Mouse (Mus musculus): Measurements from ENCODE around the gene Camkk2.

The Camkk2 gene

GRCm38 (mm10) chr5:122779277-122779834 is at the start of gene Camkk2:
Gene Camkk2, minus strand, starts transcription at chr5:122779409.
- peak; percentile 92 to 96 for DNase-seq (ENCODE audit: low read depth in 1 of 2, low spot score in 2 of 2)

GRCm38 (mm10) chr5:122825099-122825498 is 45.9 kb upstream of the Camkk2 start:
- no peak for DNase-seq (ENCODE audit: low read depth in 1 of 2, low spot score in 2 of 2)

- DNase-seq (ENCODE audit: low read depth in 1 of 2, low spot score in 2 of 2): no peak
These were observed 45.2 kb upstream of the Camkk2 start for GRCm38 (mm10) chr5:122824450-122824849.

- DNase-seq (ENCODE audit: low read depth in 1 of 2, low spot score in 2 of 2): no peak
These were observed 44.8 kb upstream of the Camkk2 start for GRCm38 (mm10) chr5:122823976-122824375.

GRCm38 (mm10) chr5:122822441-122822840 is 43.2 kb upstream of the Camkk2 start:
- DNase-seq (ENCODE audit: low read depth in 1 of 2, low spot score in 2 of 2): no peak

- DNase-seq (ENCODE audit: low read depth in 1 of 2, low spot score in 2 of 2): no peak
These were observed 42.3 kb upstream of the Camkk2 start for GRCm38 (mm10) chr5:122821524-122821885.

GRCm38 (mm10) chr5:122820777-122821523 is 41.7 kb upstream of the Camkk2 start, which contains the start of gene Anapc5:
Gene Anapc5, minus strand, starts transcription at chr5:122821339.
- DNase-seq (ENCODE audit: low read depth in 1 of 2, low spot score in 2 of 2): peak; percentile 85 to 86

GRCm38 (mm10) chr5:122812699-122813098 is 33.5 kb upstream of the Camkk2 start:
- DNase-seq (ENCODE audit: low read depth in 1 of 2, low spot score in 2 of 2): no peak

- peak in 1 of 2 experiments; percentile 61 for DNase-seq (ENCODE audit: low read depth in 1 of 2, low spot score in 2 of 2)
These were observed 32.3 kb upstream of the Camkk2 start for GRCm38 (mm10) chr5:122811364-122812079.

GRCm38 (mm10) chr5:122805503-122805902 is 26.3 kb upstream of the Camkk2 start:
- no peak for DNase-seq (ENCODE audit: low read depth in 1 of 2, low spot score in 2 of 2)

GRCm38 (mm10) chr5:122802706-122803105 is 23.5 kb upstream of the Camkk2 start:
- DNase-seq (ENCODE audit: low read depth in 1 of 2, low spot score in 2 of 2): no peak

GRCm38 (mm10) chr5:122801684-122802083 is 22.5 kb upstream of the Camkk2 start:
- DNase-seq (ENCODE audit: low read depth in 1 of 2, low spot score in 2 of 2): no peak

- no peak for DNase-seq (ENCODE audit: low read depth in 1 of 2, low spot score in 2 of 2)
These were observed 21.3 kb upstream of the Camkk2 start for GRCm38 (mm10) chr5:122800345-122801010.

- DNase-seq (ENCODE audit: low read depth in 1 of 2, low spot score in 2 of 2): no peak
These were observed 20.5 kb upstream of the Camkk2 start for GRCm38 (mm10) chr5:122799379-122800344.

GRCm38 (mm10) chr5:122798557-122799378 is 19.6 kb upstream of the Camkk2 start:
- DNase-seq (ENCODE audit: low read depth in 1 of 2, low spot score in 2 of 2): no peak

- DNase-seq (ENCODE audit: low read depth in 1 of 2, low spot score in 2 of 2): no peak
These were observed 18.7 kb upstream of the Camkk2 start for GRCm38 (mm10) chr5:122797866-122798265.

- DNase-seq (ENCODE audit: low read depth in 1 of 2, low spot score in 2 of 2): no peak
These were observed 9.5 kb upstream of the Camkk2 start for GRCm38 (mm10) chr5:122788696-122789095.

- DNase-seq (ENCODE audit: low read depth in 1 of 2, low spot score in 2 of 2): no peak
These were observed 7.0 kb upstream of the Camkk2 start for GRCm38 (mm10) chr5:122786035-122786819.
